Mouse (Mus musculus): ENCODE measurements around the gene Pramef8. TPM values are rescaled to one million over a fixed set of nuclear protein-coding genes. Genes with fewer than 3 reads are reported as not detected.
"Not testable (repeated sequence)": the region's sequence is repeated elsewhere in the genome, so short reads cannot be mapped to it uniquely, and the experiment has no call there.

Pramef8 gene
- polyA plus RNA-seq, 1 experiment from 2014 or later = 12.9 TPM

- Histone ChIP-seq H3K36me3 (ENCODE audit: insufficient read depth, low read length) (no peaks in the 10 kb centered on the region), H3K4me1 (replicated peaks; ENCODE audit: insufficient read depth, low read length) (no peaks in the 10 kb centered on the region), H3K27ac (no peak overlapping the region), H3K4me2 (ENCODE audit: low read length) (no peak overlapping the region), H3K4me3 (replicated peaks; ENCODE audit: low read depth, low read length) (no peak overlapping the region), H3K9ac (ENCODE audit: low read depth, low read length) (no peak overlapping the region), H3K9me3 (replicated peaks; ENCODE audit: low read length) (no peaks in the 10 kb centered on the region), H3K27me3 (ENCODE audit: insufficient read depth, low read length) (no peaks in the 10 kb centered on the region)
- peak; percentile 55 for TF ChIP-seq CTCF (IDR thresholded peaks at IDR 0.05; ENCODE audit: low read depth)
- WGBS = 41% methylated on average over 4 of the region's 4 CpGs
- no peak for ATAC-seq (replicated peaks; ENCODE audit: low FRiP score, low read depth)
- peak; percentile 14 for DNase-seq (ENCODE audit: low spot score)
Measured at GRCm38 (mm10) chr4:143383646-143384045, 28.6 kb upstream of the Pramef8 start.

- Histone ChIP-seq H3K4me2 (ENCODE audit: low read length) (peak overlapping the region; percentile 57), H3K27me3 (ENCODE audit: insufficient read depth, low read length) (no peaks in the 10 kb centered on the region), H3K9me3 (replicated peaks; ENCODE audit: low read length) (no peaks in the 10 kb centered on the region), H3K4me1 (replicated peaks; ENCODE audit: insufficient read depth, low read length) (no peaks in the 10 kb centered on the region), H3K4me3 (replicated peaks; ENCODE audit: low read depth, low read length) (peak overlapping the region; percentile 32; the same call in 1 of the 2 replicates), H3K9ac (ENCODE audit: low read depth, low read length) (peak overlapping the region; percentile 51), H3K27ac (no peak overlapping the region), H3K36me3 (ENCODE audit: insufficient read depth, low read length) (no peaks in the 10 kb centered on the region)
- ATAC-seq (replicated peaks; ENCODE audit: low FRiP score, low read depth) (peak; percentile 84), DNase-seq (ENCODE audit: low spot score) (peak; percentile 77)
- 8% methylated on average over 37 of the region's 43 CpGs for WGBS
- TF ChIP-seq CTCF (IDR thresholded peaks at IDR 0.05; ENCODE audit: low read depth) = peak; percentile 58
Measured at GRCm38 (mm10) chr4:143388955-143389702, 23.1 kb upstream of the Pramef8 start.

- 85% methylated on average over 26 of the region's 26 CpGs for WGBS
- H3K27ac ChIP-seq = no peak within 1 kb of the TSS
- no peaks in the 10 kb centered on the region for H3K4me1 ChIP-seq (replicated peaks; ENCODE audit: insufficient read depth, low read length)
- H3K36me3 ChIP-seq (ENCODE audit: insufficient read depth, low read length) = no peaks in the 10 kb centered on the region
- H3K9me3 ChIP-seq (replicated peaks; ENCODE audit: low read length) = no peaks in the 10 kb centered on the region
- TF ChIP-seq CTCF (IDR thresholded peaks at IDR 0.05; ENCODE audit: low read depth) = no peak
- ATAC-seq (replicated peaks; ENCODE audit: low FRiP score, low read depth) = no peak
- DNase-seq (ENCODE audit: low spot score) = no peak
- H3K9ac ChIP-seq (ENCODE audit: low read depth, low read length) = no peak within 1 kb of the TSS
- no peaks in the 10 kb centered on the region for H3K27me3 ChIP-seq (ENCODE audit: insufficient read depth, low read length)
- no peak within 1 kb of the TSS for H3K4me3 ChIP-seq (replicated peaks; ENCODE audit: low read depth, low read length)
- H3K4me2 ChIP-seq (ENCODE audit: low read length) = no peak within 1 kb of the TSS
Measured at GRCm38 (mm10) chr4:143394181-143394580, 18.0 kb upstream of the Pramef8 start, which contains the start of gene Pramel1. TSS of gene Pramel1 (plus strand) at chr4:143394428.

GRCm38 (mm10) chr4:143411566-143412218, 534 bp upstream of the Pramef8 start:
- H3K4me1 ChIP-seq (replicated peaks; ENCODE audit: insufficient read depth, low read length) = no peaks in the 10 kb centered on the region
- H3K4me2 ChIP-seq (ENCODE audit: low read length) = peak overlapping the region; percentile 56
- H3K9me3 ChIP-seq (replicated peaks; ENCODE audit: low read length) = no peaks in the 10 kb centered on the region
- peaks cover 13% of the 10 kb centered on the region; the same call in 1 of the 2 replicates for H3K36me3 ChIP-seq (ENCODE audit: insufficient read depth, low read length)
- no peak for TF ChIP-seq CTCF (IDR thresholded peaks at IDR 0.05; ENCODE audit: low read depth)
- peak overlapping the region; percentile 54 for H3K4me3 ChIP-seq (replicated peaks; ENCODE audit: low read depth, low read length)
- WGBS = 67% methylated on average over 5 of the region's 5 CpGs
- H3K27me3 ChIP-seq (ENCODE audit: insufficient read depth, low read length) = no peaks in the 10 kb centered on the region
- DNase-seq (ENCODE audit: low spot score) (no peak), ATAC-seq (replicated peaks; ENCODE audit: low FRiP score, low read depth) (no peak)
- peak overlapping the region; percentile 67; the same call in 1 of the 2 replicates for H3K9ac ChIP-seq (ENCODE audit: low read depth, low read length)
- H3K27ac ChIP-seq = peak overlapping the region; percentile 85; the same call in 1 of the 2 replicates

GRCm38 (mm10) chr4:143413621-143414020, 1.4 kb downstream of the Pramef8 start:
- no peak overlapping the region for H3K4me3 ChIP-seq (replicated peaks; ENCODE audit: low read depth, low read length)
- H3K27me3 ChIP-seq (ENCODE audit: insufficient read depth, low read length) = no peaks in the 10 kb centered on the region
- no peak overlapping the region for H3K9ac ChIP-seq (ENCODE audit: low read depth, low read length)
- H3K36me3 ChIP-seq (ENCODE audit: insufficient read depth, low read length) = peaks cover 31% of the 10 kb centered on the region; the same call in 1 of the 2 replicates
- H3K27ac ChIP-seq = no peak overlapping the region
- DNase-seq (ENCODE audit: low spot score) (no peak), ATAC-seq (replicated peaks; ENCODE audit: low FRiP score, low read depth) (no peak)
- H3K9me3 ChIP-seq (replicated peaks; ENCODE audit: low read length) = no peaks in the 10 kb centered on the region
- 85% methylated on average over 1 of the region's 1 CpGs for WGBS
- TF ChIP-seq CTCF (IDR thresholded peaks at IDR 0.05; ENCODE audit: low read depth) = no peak
- H3K4me1 ChIP-seq (replicated peaks; ENCODE audit: insufficient read depth, low read length) = no peaks in the 10 kb centered on the region
- no peak overlapping the region for H3K4me2 ChIP-seq (ENCODE audit: low read length)

- Histone ChIP-seq H3K27ac (no peak overlapping the region), H3K9ac (ENCODE audit: low read depth, low read length) (no peak overlapping the region), H3K9me3 (replicated peaks; ENCODE audit: low read length) (no peaks in the 10 kb centered on the region), H3K4me3 (replicated peaks; ENCODE audit: low read depth, low read length) (no peak overlapping the region), H3K27me3 (ENCODE audit: insufficient read depth, low read length) (no peaks in the 10 kb centered on the region), H3K4me1 (replicated peaks; ENCODE audit: insufficient read depth, low read length) (no peaks in the 10 kb centered on the region), H3K4me2 (ENCODE audit: low read length) (no peak overlapping the region), H3K36me3 (ENCODE audit: insufficient read depth, low read length) (peaks cover 36% of the 10 kb centered on the region; the same call in 1 of the 2 replicates)
- DNase-seq (ENCODE audit: low spot score) = no peak
- no peak for TF ChIP-seq CTCF (IDR thresholded peaks at IDR 0.05; ENCODE audit: low read depth)
- ATAC-seq (replicated peaks; ENCODE audit: low FRiP score, low read depth) = no peak
- 88% methylated on average over 3 of the region's 3 CpGs for WGBS
Measured at GRCm38 (mm10) chr4:143414121-143414520, 1.9 kb downstream of the Pramef8 start.

- peak; percentile 11 for DNase-seq (ENCODE audit: low spot score)
- 58% methylated on average over 5 of the region's 5 CpGs for WGBS
- H3K27me3 ChIP-seq (ENCODE audit: insufficient read depth, low read length); H3K4me3 ChIP-seq (replicated peaks; ENCODE audit: low read depth, low read length); H3K9ac ChIP-seq (ENCODE audit: low read depth, low read length); H3K4me2 ChIP-seq (ENCODE audit: low read length); ATAC-seq (replicated peaks; ENCODE audit: low FRiP score, low read depth); H3K9me3 ChIP-seq (replicated peaks; ENCODE audit: low read length); H3K4me1 ChIP-seq (replicated peaks; ENCODE audit: insufficient read depth, low read length); H3K36me3 ChIP-seq (ENCODE audit: insufficient read depth, low read length); H3K27ac ChIP-seq: not testable (repeated sequence)
Measured at GRCm38 (mm10) chr4:143426770-143427169, 14.5 kb downstream of the Pramef8 start.
